Mouse (Mus musculus): ENCODE results near the gene Copg2. TPM values are rescaled to one million over a fixed set of nuclear protein-coding genes. Genes with fewer than 3 reads are reported as not detected.

Copg2 gene
- 5.4 and 5.8 TPM in 2 replicates for polyA plus RNA-seq (2015; fragmentation: Nextera tagmentation; extraction: Ambion mirVana)

GRCm38 (mm10) chr6:30896195-30896985 lies at the start of gene Copg2:
Gene Copg2, minus strand, starts transcription at chr6:30896794.
- H3K9me3 ChIP-seq (replicated peaks; ENCODE audit: control insufficient read depth, low read length): no peaks in the 10 kb centered on the region
- ATAC-seq (ENCODE audit: low read depth): peak; percentile 99
- no peaks in the 10 kb centered on the region for H3K27me3 ChIP-seq (ENCODE audit: control insufficient read depth, insufficient read depth, low read depth, low read length)
- no peaks in the 10 kb centered on the region for H3K36me3 ChIP-seq (ENCODE audit: control insufficient read depth, insufficient read depth)
- WGBS (ENCODE audit: insufficient replicate concordance): under 1% methylated on average over 68 of the region's 83 CpGs
- H3K4me3 ChIP-seq (ENCODE audit: low read depth, low read length): peak within 1 kb of the TSS; percentile 88
- H3K9ac ChIP-seq (ENCODE audit: low read depth, low read length): peak within 1 kb of the TSS; percentile 93
- peak within 1 kb of the TSS; percentile 89 for H3K27ac ChIP-seq (ENCODE audit: low read length)
- H3K4me1 ChIP-seq (ENCODE audit: control insufficient read depth, low read depth, low read length): peaks cover 14% of the 10 kb centered on the region
- peak within 1 kb of the TSS; percentile 81 for H3K4me2 ChIP-seq (ENCODE audit: low read depth, low read length)

GRCm38 (mm10) chr6:30939264-30939663 lies 42.7 kb upstream of the Copg2 start:
- no peak for ATAC-seq (ENCODE audit: low read depth)
- Histone ChIP-seq H3K9ac (ENCODE audit: low read depth, low read length) (no peak overlapping the region), H3K27me3 (ENCODE audit: control insufficient read depth, insufficient read depth, low read depth, low read length) (no peaks in the 10 kb centered on the region), H3K9me3 (replicated peaks; ENCODE audit: control insufficient read depth, low read length) (no peaks in the 10 kb centered on the region), H3K36me3 (ENCODE audit: control insufficient read depth, insufficient read depth) (no peaks in the 10 kb centered on the region), H3K4me1 (ENCODE audit: control insufficient read depth, low read depth, low read length) (no peaks in the 10 kb centered on the region), H3K4me2 (ENCODE audit: low read depth, low read length) (no peak overlapping the region), H3K27ac (ENCODE audit: low read length) (no peak overlapping the region), H3K4me3 (ENCODE audit: low read depth, low read length) (no peak overlapping the region)
- 54% methylated on average over 5 of the region's 5 CpGs for whole genome bisulfite sequencing (ENCODE audit: insufficient replicate concordance)

GRCm38 (mm10) chr6:30922821-30923220 lies 26.2 kb upstream of the Copg2 start:
- 39% methylated on average over 2 of the region's 2 CpGs for WGBS (ENCODE audit: insufficient replicate concordance)
- Histone ChIP-seq H3K27ac (ENCODE audit: low read length) (no peak overlapping the region), H3K4me2 (ENCODE audit: low read depth, low read length) (no peak overlapping the region), H3K4me1 (ENCODE audit: control insufficient read depth, low read depth, low read length) (no peaks in the 10 kb centered on the region), H3K27me3 (ENCODE audit: control insufficient read depth, insufficient read depth, low read depth, low read length) (peaks cover 2% of the 10 kb centered on the region; the same call in 1 of the 2 replicates), H3K9me3 (replicated peaks; ENCODE audit: control insufficient read depth, low read length) (no peaks in the 10 kb centered on the region), H3K4me3 (ENCODE audit: low read depth, low read length) (no peak overlapping the region), H3K36me3 (ENCODE audit: control insufficient read depth, insufficient read depth) (no peaks in the 10 kb centered on the region), H3K9ac (ENCODE audit: low read depth, low read length) (no peak overlapping the region)
- ATAC-seq (ENCODE audit: low read depth): no peak

GRCm38 (mm10) chr6:30921826-30922225 lies 25.2 kb upstream of the Copg2 start:
- Histone ChIP-seq H3K9me3 (replicated peaks; ENCODE audit: control insufficient read depth, low read length) (no peaks in the 10 kb centered on the region), H3K4me3 (ENCODE audit: low read depth, low read length) (no peak overlapping the region), H3K36me3 (ENCODE audit: control insufficient read depth, insufficient read depth) (no peaks in the 10 kb centered on the region), H3K9ac (ENCODE audit: low read depth, low read length) (no peak overlapping the region), H3K4me2 (ENCODE audit: low read depth, low read length) (no peak overlapping the region), H3K27ac (ENCODE audit: low read length) (no peak overlapping the region), H3K27me3 (ENCODE audit: control insufficient read depth, insufficient read depth, low read depth, low read length) (peaks cover 2% of the 10 kb centered on the region; the same call in 1 of the 2 replicates), H3K4me1 (ENCODE audit: control insufficient read depth, low read depth, low read length) (no peaks in the 10 kb centered on the region)
- WGBS (ENCODE audit: insufficient replicate concordance): 65% methylated on average over 10 of the region's 11 CpGs
- ATAC-seq (ENCODE audit: low read depth): no peak

GRCm38 (mm10) chr6:30920834-30921675 lies 24.5 kb upstream of the Copg2 start:
- Histone ChIP-seq H3K27ac (ENCODE audit: low read length) (no peak overlapping the region), H3K4me3 (ENCODE audit: low read depth, low read length) (no peak overlapping the region), H3K9ac (ENCODE audit: low read depth, low read length) (no peak overlapping the region), H3K4me2 (ENCODE audit: low read depth, low read length) (no peak overlapping the region), H3K27me3 (ENCODE audit: control insufficient read depth, insufficient read depth, low read depth, low read length) (peaks cover 2% of the 10 kb centered on the region; the same call in 1 of the 2 replicates), H3K4me1 (ENCODE audit: control insufficient read depth, low read depth, low read length) (no peaks in the 10 kb centered on the region), H3K9me3 (replicated peaks; ENCODE audit: control insufficient read depth, low read length) (no peaks in the 10 kb centered on the region), H3K36me3 (ENCODE audit: control insufficient read depth, insufficient read depth) (no peaks in the 10 kb centered on the region)
- ATAC-seq (ENCODE audit: low read depth): no peak
- WGBS (ENCODE audit: insufficient replicate concordance): 44% methylated on average over 21 of the region's 21 CpGs

GRCm38 (mm10) chr6:30915473-30915872 lies 18.9 kb upstream of the Copg2 start, which contains the start of gene Tsga13:
Gene Tsga13, minus strand, starts transcription at chr6:30915573.
- Histone ChIP-seq H3K4me3 (ENCODE audit: low read depth, low read length) (no peak within 1 kb of the TSS), H3K27ac (ENCODE audit: low read length) (no peak within 1 kb of the TSS), H3K27me3 (ENCODE audit: control insufficient read depth, insufficient read depth, low read depth, low read length) (no peaks in the 10 kb centered on the region), H3K9ac (ENCODE audit: low read depth, low read length) (no peak within 1 kb of the TSS), H3K4me2 (ENCODE audit: low read depth, low read length) (no peak within 1 kb of the TSS), H3K9me3 (replicated peaks; ENCODE audit: control insufficient read depth, low read length) (no peaks in the 10 kb centered on the region), H3K36me3 (ENCODE audit: control insufficient read depth, insufficient read depth) (no peaks in the 10 kb centered on the region), H3K4me1 (ENCODE audit: control insufficient read depth, low read depth, low read length) (no peaks in the 10 kb centered on the region)
- ATAC-seq (ENCODE audit: low read depth): no peak
- WGBS (ENCODE audit: insufficient replicate concordance): 79% methylated on average over 2 of the region's 2 CpGs

GRCm38 (mm10) chr6:30907970-30908369 lies 11.4 kb upstream of the Copg2 start:
- no peak for ATAC-seq (ENCODE audit: low read depth)
- WGBS (ENCODE audit: insufficient replicate concordance): 29% methylated on average over 3 of the region's 3 CpGs
- H3K27ac ChIP-seq (ENCODE audit: low read length): no peak overlapping the region

GRCm38 (mm10) chr6:30904911-30905310 lies 8.3 kb upstream of the Copg2 start:
- no peak overlapping the region for H3K9ac ChIP-seq (ENCODE audit: low read depth, low read length)
- H3K4me2 ChIP-seq (ENCODE audit: low read depth, low read length): no peak overlapping the region
- no peaks in the 10 kb centered on the region for H3K4me1 ChIP-seq (ENCODE audit: control insufficient read depth, low read depth, low read length)
- H3K27me3 ChIP-seq (ENCODE audit: control insufficient read depth, insufficient read depth, low read depth, low read length): no peaks in the 10 kb centered on the region
- H3K4me3 ChIP-seq (ENCODE audit: low read depth, low read length): no peak overlapping the region
- ATAC-seq (ENCODE audit: low read depth): no peak
- no peaks in the 10 kb centered on the region for H3K36me3 ChIP-seq (ENCODE audit: control insufficient read depth, insufficient read depth)
- no peak overlapping the region for H3K27ac ChIP-seq (ENCODE audit: low read length)
- H3K9me3 ChIP-seq (replicated peaks; ENCODE audit: control insufficient read depth, low read length): no peaks in the 10 kb centered on the region
- 51% methylated on average over 5 of the region's 5 CpGs for WGBS (ENCODE audit: insufficient replicate concordance)

More at GRCm38 (mm10) chr6:30907970-30908369, 11.4 kb upstream of the Copg2 start:
- no peaks in the 10 kb centered on the region for H3K36me3 ChIP-seq (ENCODE audit: control insufficient read depth, insufficient read depth)
- H3K9ac ChIP-seq (ENCODE audit: low read depth, low read length): no peak overlapping the region
- H3K4me3 ChIP-seq (ENCODE audit: low read depth, low read length): no peak overlapping the region
- no peaks in the 10 kb centered on the region for H3K4me1 ChIP-seq (ENCODE audit: control insufficient read depth, low read depth, low read length)
- H3K4me2 ChIP-seq (ENCODE audit: low read depth, low read length): no peak overlapping the region
- no peaks in the 10 kb centered on the region for H3K27me3 ChIP-seq (ENCODE audit: control insufficient read depth, insufficient read depth, low read depth, low read length)
- H3K9me3 ChIP-seq (replicated peaks; ENCODE audit: control insufficient read depth, low read length): no peaks in the 10 kb centered on the region

All from liver, embryonic 16.5 days (tissue).